Mouse (Mus musculus): ENCODE measurements around the gene Mtfp1. TPM values are rescaled to one million over a fixed set of nuclear protein-coding genes. Genes with fewer than 3 reads are reported as not detected.

Mtfp1 gene
- 1 to 10 TPM in 1 of 2 experiments, under 1 TPM in 1; 0.39 to 1.1 TPM for polyA plus RNA-seq (2012; fragmentation: generic; extraction: Trizol)

GRCm38 (mm10) chr11:4095171-4096053 is at the start of gene Mtfp1:
Gene Mtfp1, minus strand, starts transcription at chr11:4095445.

DNA sequence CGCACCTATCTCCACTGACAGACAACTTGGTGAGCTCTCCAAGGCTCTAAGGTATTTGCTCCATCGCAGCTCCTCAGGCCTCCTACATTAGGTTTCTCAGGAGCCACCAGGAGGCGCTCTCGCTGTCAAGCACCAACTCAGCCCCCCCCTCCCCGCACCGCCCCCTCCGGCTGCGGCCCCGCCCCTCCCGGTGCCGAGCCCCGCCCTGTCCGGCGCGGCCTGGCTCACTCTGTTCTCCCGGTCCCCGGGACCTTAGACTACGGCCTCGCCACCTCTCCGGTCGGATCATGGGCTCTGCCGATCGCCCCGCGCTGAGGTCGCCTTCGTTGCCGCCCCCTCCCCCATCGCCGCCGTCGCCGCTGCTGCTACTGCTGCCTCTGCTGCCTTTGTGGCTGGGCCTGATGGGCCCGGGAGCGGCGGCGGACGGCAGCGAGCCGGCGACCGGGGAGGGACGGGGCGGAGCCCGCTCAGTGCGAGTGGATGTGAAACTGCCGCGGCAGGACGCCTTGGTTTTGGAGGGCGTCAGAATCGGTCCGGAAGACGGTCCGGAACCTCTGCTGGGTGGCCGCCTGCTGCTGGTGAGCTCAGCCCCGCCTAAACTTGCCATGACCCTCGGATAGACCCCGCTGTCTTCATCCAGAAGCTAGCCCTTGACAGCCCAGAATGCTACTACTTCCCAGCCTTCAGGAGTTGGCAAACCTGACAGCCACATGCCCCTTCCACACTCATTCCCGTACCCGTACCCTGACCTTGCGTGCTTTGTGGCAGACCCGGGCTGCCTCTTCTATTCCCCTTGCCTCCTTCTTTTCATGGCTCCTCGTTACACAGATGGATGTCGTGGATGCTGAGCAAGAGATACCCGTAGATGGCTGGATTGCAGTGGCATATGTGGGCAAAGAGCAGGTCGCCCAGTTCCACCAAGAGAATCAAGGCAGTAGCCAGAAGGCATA is 40.0 kb upstream of the Mtfp1 start, which contains the start of gene Rnf215:
Gene Rnf215, plus strand, starts transcription at position 217 of the 950 bp plus-strand sequence.

GRCm38 (mm10) chr11:4122742-4123579 is 27.7 kb upstream of the Mtfp1 start, which contains the start of gene Sec14l2:
Gene Sec14l2, minus strand, starts transcription at chr11:4123415.

GRCm38 (mm10) chr11:4064627-4065122 is 30.6 kb downstream of the Mtfp1 start, which contains the start of gene Sec14l3:
Gene Sec14l3, plus strand, starts transcription at chr11:4064841.

Other genes with a start within 250 kb of the Mtfp1 start
- under 1 TPM; 0.09 to 0.41 TPM for gene Osbp2, start 231.5 kb downstream of the Mtfp1 start, polyA plus RNA-seq (2012; fragmentation: generic; extraction: Trizol)
- under 1 TPM; 0.04 to 0.05 TPM for gene 4921536K21Rik, start 200.3 kb downstream of the Mtfp1 start, polyA plus RNA-seq (2012; fragmentation: generic; extraction: Trizol)
- gene Dusp18, start 200.2 kb downstream of the Mtfp1 start, polyA plus RNA-seq (2012; fragmentation: generic; extraction: Trizol) = 1 to 10 TPM in 1 of 2 experiments, under 1 TPM in 1; 0.91 to 3.1 TPM
- gene Slc35e4, start 180.8 kb downstream of the Mtfp1 start, polyA plus RNA-seq (2012; fragmentation: generic; extraction: Trizol) = 10 to 100 TPM; 28.4 to 53.4 TPM
- 1 to 10 TPM in 1 of 2 experiments, under 1 TPM in 1; 0.98 to 9.1 TPM for gene Tcn2, start 163.3 kb downstream of the Mtfp1 start, polyA plus RNA-seq (2012; fragmentation: generic; extraction: Trizol)
- 10 to 100 TPM; 53.4 to 95.8 TPM for gene Pes1, start 131.5 kb downstream of the Mtfp1 start, polyA plus RNA-seq (2012; fragmentation: generic; extraction: Trizol)
- under 1 TPM; 0.02 to 0.05 TPM for gene 4930556J24Rik, start 118.7 kb downstream of the Mtfp1 start, polyA plus RNA-seq (2012; fragmentation: generic; extraction: Trizol)
- gene Gal3st1, start 111.8 kb downstream of the Mtfp1 start, polyA plus RNA-seq (2012; fragmentation: generic; extraction: Trizol) = under 1 TPM; 0.02 to 0.17 TPM
- gene Sec14l4, start 64.0 kb downstream of the Mtfp1 start, polyA plus RNA-seq (2012; fragmentation: generic; extraction: Trizol) = not detected
- gene Sec14l3, start 30.6 kb downstream of the Mtfp1 start, polyA plus RNA-seq (2012; fragmentation: generic; extraction: Trizol) = not detected
- under 1 TPM; 0.05 to 0.20 TPM for gene Sec14l2, start 28.0 kb upstream of the Mtfp1 start, polyA plus RNA-seq (2012; fragmentation: generic; extraction: Trizol)
- gene Rnf215, start 39.8 kb upstream of the Mtfp1 start, polyA plus RNA-seq (2012; fragmentation: generic; extraction: Trizol) = 10 to 100 TPM in 1 of 2 experiments, 1 to 10 TPM in 1; 8.1 to 38.3 TPM
- gene Ccdc157, start 64.8 kb upstream of the Mtfp1 start, polyA plus RNA-seq (2012; fragmentation: generic; extraction: Trizol) = 10 to 100 TPM in 1 of 2 experiments, 1 to 10 TPM in 1; 1.4 to 11.9 TPM
- gene Sf3a1, start 64.9 kb upstream of the Mtfp1 start, polyA plus RNA-seq (2012; fragmentation: generic; extraction: Trizol) = 10 to 100 TPM; 33.7 to 44.0 TPM
- 10 to 100 TPM; 20.9 to 44.1 TPM for gene Tbc1d10a, start 91.3 kb upstream of the Mtfp1 start, polyA plus RNA-seq (2012; fragmentation: generic; extraction: Trizol)
- gene Castor1, start 122.8 kb upstream of the Mtfp1 start, polyA plus RNA-seq (2012; fragmentation: generic; extraction: Trizol) = 1 to 10 TPM; 1.7 to 3.0 TPM
- not detected for gene Osm, start 141.0 kb upstream of the Mtfp1 start, polyA plus RNA-seq (2012; fragmentation: generic; extraction: Trizol)
- under 1 TPM; 0.62 to 0.68 TPM for gene Lif, start 162.1 kb upstream of the Mtfp1 start, polyA plus RNA-seq (2012; fragmentation: generic; extraction: Trizol)